Mouse (Mus musculus) bone marrow, adult 2 months (tissue): ENCODE results near the gene Atad2b.

ENCODE experiments used
- CTCF ChIP-seq: fragments of 200-500 bp; IDR thresholded peaks from 2 replicates; pipeline ENCODE4 v1.5.1; 2011; ENCODE audit warnings: low read length, control low read depth; ENCODE audit not compliant: control insufficient read depth, insufficient read depth
- POLR2A ChIP-seq: fragments of 200-500 bp; IDR thresholded peaks from 2 replicates; pipeline ENCODE4 v1.6.1; 2011; ENCODE audit warnings: low read depth, mild to moderate bottlenecking, control low read depth, low read length, borderline replicate concordance; ENCODE audit not compliant: control insufficient read depth

- TF ChIP-seq CTCF: no peak
- TF ChIP-seq POLR2A: no peak
Observed at GRCm38 (mm10) chr12:5044141-5044540, 127.0 kb downstream of the Atad2b start.
